Mouse (Mus musculus): ENCODE results near the gene Ptprc.

Gene Ptprc

DNA sequence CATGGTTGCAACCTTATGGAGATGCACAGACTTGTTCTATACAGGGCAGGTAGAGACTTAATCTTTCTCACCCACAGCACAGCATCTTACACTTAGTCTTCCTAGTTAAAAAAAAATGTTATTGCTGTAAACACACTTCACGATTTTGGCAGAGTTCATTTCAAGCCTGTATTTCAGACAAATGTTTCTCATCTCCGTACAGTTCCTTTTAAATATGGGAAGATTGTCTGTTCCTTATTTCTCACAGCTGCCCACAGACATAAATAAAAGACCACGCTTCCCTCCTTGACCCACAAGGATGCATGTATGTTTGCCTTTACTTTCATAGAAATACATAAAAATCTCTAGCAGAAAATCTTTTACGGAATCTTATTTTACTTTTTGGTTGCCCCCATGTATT is 22.4 kb downstream of the Ptprc start:
- DNase-seq (ENCODE audit: low read depth, low spot score): no peak

DNA sequence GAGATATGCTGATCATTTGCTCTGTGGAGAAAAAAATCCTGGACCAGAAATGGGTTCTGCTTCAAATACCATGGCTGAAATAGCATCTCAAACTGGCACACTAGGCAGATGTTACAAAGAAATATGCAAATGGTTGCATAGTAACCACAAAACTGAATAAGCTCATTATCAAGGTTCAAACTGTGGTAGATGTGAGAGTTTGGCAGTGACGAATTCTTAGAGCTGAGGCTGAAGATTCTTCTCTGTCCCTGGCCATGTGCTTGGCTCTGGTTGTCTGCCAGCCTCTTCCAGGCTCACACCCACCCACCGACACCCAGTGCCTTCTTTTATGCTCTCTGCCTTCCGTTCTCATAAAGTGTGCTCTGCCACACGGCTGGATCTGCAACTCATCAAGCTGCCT is 26.7 kb downstream of the Ptprc start:
- DNase-seq (ENCODE audit: low read depth, low spot score): no peak

DNA sequence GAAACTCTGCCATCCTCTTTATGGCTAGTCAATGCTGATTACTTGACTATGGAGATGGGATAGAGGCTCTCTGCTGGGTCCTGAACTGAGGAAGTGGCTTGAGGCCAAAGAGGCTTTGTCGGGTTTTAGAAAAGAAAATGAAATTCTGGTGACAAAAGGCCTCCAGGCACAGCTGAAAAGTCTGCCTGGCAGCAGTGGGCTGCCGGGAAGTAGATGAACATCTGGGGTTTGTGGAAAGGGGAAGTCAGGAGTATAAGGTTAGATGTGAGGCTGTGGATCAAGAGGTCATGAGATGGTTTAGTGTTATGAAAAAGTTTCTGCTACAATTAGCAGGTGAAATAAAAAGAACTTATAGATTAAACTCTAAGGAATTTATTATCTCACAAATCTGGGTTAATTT is 29.9 kb downstream of the Ptprc start:
- DNase-seq (ENCODE audit: low read depth, low spot score): no peak

DNA sequence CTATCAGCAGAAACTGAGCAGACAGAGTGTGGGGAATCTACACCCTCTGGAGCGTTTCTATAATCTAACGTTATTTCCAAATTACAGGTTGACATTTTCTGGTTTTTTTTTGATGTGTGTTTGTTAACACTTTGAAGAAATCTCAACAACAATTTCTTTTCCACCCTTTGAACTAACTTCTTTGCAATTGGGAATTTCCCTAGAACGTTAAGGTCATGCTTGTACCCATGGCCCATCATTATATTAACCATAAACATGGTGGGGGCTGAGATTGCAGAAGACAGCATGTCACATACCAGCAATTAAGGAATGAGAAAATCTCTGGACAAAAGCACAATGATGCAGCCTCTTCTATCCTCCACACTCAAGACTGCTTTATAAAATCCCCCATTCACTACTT is 30.4 kb downstream of the Ptprc start:
- no peak for DNase-seq (ENCODE audit: low read depth, low spot score)

DNA sequence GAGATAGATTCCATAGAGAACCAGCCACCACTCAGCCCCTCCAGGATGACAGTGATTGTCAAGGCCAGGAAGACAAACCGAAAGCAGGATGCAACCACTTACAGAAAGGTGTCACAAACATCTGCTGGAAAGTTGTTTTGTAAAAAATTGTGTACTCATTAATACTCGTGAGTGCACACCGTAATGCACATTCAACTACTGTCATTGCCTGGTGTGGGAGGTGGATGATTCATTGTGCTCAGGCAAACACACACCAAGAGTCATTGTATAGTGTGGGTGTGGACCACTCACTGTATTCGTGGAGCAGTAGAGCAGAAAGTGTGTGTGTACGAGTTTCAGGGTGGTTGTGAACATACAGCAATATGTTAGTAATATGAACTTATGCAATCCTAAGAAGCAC is 31.1 kb downstream of the Ptprc start:
- no peak for DNase-seq (ENCODE audit: low read depth, low spot score)

DNA sequence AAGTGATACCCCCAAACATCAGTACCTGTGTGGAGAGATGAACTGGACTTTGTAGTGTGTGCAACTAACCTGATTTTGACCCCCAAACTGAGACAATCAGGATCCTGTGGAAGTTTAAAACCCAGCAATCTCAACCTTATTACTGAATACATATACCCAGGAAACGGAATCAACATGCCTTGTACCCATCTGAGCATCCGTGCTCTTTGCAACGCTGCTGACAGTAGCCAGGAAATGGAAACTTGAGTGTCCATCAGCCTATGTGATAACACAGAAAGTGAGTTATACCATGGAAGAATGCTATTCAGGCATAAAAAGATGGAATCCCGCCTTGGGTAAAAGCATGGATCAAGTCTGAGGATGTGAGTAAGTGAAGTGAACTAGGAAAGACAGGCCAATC is 34.7 kb downstream of the Ptprc start:
- DNase-seq (ENCODE audit: low read depth, low spot score): no peak

DNA sequence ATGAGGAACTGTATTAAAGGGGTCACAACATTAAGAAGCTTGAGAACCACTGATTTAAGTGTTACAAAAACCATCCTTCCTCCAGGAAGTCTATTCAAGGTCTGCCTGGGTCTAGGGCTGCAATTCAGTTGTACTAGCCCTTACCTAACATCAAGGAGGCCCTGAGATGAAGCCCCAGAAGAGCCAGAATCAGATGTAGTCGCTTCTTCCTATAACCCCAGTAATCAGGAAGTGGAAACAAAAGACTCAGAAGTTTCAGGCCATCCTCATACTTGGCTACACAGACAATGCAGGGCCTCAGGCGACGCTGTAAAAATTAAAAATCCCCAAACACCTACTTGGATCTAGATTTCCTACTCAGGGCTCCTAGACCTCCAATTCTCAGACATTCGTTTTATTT is 37.8 kb downstream of the Ptprc start:
- DNase-seq (ENCODE audit: low read depth, low spot score): no peak

DNA sequence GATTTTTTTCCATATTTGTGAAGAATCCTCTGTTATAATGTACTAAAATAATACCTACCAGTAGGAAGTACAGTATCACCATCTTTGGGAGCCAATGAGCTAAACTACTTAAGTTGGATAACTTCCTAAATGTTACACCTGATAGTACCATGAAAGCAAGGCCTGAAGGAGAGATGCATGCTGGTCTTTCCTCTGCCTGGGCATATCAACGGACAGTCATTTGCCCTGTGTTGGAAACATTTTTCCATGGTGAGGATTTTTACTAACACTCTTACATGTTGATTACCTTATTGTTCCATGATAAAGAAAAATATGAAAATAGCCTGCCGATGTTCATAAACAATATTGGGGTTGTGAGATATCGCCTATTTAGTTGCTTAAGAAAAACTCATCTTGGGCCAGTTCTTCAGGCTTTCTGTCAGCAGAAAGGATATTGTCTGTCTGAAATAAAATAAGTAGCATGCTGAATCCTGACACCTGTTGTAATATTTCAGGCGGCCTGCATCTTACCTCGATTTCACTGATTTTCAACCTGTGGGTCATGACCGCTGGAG is 38.4 kb downstream of the Ptprc start:
- DNase-seq (ENCODE audit: low read depth, low spot score): no peak

DNA sequence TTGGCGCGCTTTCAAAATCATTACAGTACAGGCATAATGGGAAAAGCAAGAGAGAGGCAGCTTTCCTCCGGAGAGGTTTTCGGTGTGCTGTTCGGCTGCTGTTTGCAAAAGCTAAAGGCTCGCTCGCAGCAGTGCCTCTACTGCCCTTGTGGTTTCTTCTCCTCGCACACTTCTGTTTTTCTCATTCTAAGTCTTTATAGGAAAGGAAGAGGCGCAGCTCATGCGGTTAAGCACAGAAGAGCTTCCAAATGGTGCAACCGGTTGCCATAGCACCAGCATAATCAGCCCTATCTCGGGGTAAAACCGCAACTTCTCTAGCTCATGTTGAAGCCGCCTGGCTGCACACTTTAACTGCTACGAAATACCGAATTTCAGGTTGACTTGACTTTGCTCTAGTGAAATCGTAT is 39.1 kb downstream of the Ptprc start:
- DNase-seq (ENCODE audit: low read depth, low spot score): no peak

DNA sequence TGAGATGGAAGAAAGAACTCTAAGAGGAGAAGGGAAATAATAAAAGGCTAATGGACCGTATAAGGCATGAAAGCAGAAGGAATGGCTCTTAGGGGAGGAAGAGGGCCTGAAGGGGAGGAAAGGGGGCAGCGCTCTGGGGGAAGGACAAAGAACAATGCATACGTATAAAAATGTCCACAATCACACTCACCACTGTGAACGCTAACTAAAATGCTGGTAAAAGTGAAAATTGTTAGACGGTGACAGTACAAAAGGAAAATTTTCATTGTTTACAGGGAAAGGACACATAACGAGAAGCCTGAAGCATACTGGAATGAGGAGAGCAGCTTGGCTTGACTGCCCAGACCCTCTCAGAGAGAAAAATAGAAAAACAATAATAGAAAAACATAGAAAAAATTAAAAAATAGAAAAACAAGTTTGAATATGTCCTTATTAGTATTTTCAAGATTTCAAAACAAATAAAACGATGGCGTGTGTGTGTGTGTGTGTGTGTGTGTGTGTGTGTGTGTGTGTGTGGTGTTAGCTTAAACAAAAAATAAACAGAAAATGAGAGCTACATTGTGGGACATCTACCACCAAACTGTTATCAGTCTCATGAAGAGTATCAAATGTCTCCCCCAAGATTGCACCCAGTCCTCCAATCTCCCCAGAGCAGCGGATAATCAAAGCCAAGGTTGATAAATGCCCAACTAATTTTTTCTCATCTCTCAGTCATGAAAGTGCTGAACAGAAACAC is 39.7 kb downstream of the Ptprc start:
- no peak for DNase-seq (ENCODE audit: low read depth, low spot score)

DNA sequence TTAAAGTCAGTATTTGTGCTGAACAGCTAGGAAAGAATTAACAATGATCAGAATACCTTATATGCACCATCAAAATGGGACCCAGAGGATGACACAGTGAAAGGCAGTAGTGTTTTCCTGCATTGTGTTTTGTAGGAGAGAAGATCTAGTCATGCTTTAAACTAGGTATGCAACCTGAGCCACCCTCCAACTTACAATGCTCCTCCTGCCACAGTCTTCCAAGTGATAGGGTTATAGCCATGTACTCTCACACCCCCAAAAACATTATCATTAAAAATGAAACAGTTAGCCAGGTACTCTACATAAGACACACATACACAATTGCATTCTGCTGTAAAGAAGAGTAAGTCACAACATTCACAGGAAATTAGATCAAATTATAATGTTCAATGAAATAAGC is 40.4 kb downstream of the Ptprc start:
- no peak for DNase-seq (ENCODE audit: low read depth, low spot score)

DNA sequence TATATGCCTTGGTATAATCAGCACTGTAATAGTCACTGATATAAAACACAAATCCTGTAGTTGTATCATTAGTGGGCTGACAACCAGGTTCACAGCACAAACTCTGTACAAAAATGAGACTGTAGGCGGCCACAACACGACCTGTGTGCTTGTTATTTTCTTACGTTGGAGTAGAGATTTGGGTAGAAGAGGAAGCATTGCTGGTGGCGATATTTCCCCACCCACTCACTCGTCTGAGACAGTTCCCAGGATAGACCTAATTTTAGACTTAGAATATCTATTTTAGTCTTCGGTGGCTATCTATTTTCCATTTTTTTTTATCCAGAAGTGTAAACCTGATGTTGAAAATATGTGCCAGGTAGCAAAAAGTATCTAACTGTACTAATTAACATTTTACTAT is 41.2 kb downstream of the Ptprc start:
- no peak for DNase-seq (ENCODE audit: low read depth, low spot score)

DNA sequence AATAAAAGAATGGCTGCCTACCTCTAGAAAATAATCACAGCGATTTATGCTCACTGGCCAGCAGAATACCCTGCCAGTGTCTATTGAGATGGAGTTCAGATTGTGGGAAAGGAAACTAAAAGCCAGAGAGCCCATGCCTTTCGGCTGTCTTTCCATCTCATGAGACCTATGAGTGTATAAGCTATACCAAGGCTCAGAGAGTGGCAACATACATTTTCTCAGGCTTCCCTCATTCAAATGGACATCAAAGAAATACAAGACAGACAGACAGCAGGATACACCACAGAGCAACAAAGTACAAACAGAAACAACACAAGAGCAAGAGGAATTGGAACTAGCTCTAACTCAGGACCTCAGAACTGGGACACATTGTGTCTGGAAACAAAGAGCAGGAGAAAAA is 43.8 kb downstream of the Ptprc start:
- DNase-seq (ENCODE audit: low read depth, low spot score): no peak

DNA sequence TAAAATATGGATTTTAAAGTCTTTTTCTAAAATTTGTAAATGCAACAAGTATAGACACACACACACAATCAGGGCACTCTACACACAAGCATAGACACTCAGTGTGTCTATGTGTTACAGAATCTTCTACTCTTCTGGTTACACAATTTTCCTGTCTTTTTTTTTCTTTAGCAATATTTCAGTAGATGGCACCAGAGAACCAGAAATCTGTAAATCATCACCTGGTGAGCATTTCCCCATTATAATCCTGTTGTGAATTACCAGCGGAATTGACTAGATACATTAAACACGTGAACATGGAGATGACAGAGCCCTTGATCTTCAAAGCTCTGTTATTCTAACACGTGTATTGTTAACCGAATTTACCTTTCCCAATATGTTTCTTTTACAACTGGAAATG is 45.4 kb downstream of the Ptprc start:
- DNase-seq (ENCODE audit: low read depth, low spot score): no peak

DNA sequence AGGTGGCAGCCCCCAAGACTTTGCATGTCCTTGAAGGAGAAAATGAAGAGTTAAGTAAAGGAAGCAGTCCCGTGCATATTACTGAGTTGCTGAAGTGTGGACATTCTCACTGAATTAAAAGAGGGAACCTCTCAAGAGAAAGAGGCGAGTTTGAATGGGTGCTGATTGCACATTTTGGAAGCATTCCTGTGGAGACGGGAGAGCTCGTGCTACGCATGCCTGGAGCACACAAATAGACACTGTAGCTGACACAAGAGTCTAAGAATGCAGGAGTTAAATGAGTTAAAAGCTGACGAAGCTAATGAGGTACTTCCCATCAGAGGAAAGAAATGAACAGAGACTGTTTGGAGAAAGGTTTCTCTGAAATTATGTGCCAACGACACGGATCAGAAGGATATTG is 48.7 kb downstream of the Ptprc start:
- no peak for DNase-seq (ENCODE audit: low read depth, low spot score)

DNA sequence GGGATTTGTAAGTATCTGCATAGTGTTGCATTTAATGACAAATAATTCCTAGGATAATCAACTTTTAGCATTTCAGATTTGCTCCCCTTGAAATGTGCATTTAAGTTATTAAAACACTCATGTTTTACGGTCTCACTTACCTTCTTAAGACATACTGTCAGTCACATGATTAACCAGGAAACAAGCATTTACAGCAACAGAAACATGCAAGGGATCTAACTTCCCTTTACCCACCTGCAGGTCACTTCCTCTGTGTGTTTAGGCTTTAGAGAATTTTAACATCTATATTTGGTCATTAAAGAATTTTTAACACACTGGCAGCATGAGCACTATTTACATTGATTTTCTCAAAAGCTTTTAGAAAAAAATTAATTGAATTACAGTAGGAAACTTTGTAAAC is 50.2 kb downstream of the Ptprc start:
- no peak for DNase-seq (ENCODE audit: low read depth, low spot score)

DNA sequence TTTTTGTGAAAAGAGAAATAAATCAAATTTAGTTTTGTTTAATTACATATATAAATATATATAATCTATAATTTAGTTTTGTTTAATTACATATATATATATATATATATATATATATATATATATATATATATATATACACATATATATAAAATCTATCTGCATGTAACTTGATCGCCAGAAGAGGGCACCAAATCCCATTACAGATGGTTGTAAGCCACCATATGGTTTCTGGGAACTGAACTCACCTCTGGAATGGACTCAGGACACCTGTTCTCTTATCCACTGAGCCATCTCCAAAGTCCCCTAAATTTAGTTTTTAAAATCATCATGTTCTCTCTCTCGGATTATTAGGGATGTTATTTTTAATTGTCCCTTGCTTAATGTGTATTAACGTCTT is 51.6 kb downstream of the Ptprc start:
- DNase-seq (ENCODE audit: low read depth, low spot score): peak; percentile 49

DNA sequence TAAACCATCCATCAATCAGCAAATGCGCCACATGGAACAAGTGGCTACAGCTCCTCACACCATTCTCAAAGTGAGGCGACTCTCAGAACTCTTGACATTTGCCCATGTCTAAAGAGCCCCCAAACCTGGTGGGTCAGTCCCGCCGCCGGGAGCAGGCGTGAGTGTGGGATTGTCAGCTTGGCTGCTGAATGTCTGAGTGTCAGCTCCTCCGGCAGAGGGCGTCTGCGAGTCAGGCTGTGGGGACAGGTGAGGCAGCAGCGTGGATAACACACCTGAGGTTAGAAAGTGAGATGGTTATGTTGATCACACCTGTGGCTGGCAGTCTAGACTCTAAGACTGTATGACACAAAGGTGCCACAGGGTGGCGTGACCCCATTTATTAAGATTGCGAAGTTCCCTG is 55.6 kb downstream of the Ptprc start:
- DNase-seq (ENCODE audit: low read depth, low spot score): peak; percentile 33

DNA sequence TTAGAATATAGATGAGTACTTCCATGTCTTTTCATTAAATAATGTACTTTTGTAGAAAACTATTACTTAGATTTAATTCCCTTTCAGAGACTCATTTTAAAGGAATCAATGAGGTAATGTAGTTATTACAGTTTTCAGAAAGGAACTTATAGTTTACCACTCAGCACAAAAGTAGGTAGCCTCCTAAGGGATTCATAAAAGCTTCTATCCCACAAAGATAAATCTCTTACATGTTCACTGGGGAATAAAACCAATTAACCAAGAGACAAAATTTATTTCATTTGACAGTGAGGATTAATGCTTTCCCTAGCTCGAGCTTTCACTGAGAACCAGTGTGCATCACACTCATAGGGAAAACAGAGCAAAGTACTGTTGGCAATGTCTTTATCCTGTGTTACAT is 82.3 kb downstream of the Ptprc start:
- no peak for DNase-seq (ENCODE audit: low read depth, low spot score)

DNA sequence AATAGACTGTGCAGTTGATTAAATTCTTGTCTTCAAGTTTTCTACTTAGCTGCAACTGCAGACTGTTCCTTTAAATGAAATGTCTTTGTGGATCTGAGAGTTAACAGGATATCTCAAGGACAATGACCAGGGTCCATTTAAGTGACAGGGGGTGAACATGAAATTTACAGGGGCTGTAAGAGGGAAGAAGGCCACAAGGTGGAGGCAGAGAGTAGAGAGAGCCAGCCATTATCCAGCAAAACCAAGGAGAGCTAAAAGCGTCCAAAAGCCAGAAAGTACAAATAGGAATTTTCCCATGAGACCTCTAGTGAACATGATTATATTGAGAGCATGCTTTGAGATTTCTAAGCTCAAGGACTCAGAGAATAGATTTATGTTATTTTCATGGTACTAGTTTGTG is 89.7 kb downstream of the Ptprc start:
- peak; percentile 52 for DNase-seq (ENCODE audit: low read depth, low spot score)

DNA sequence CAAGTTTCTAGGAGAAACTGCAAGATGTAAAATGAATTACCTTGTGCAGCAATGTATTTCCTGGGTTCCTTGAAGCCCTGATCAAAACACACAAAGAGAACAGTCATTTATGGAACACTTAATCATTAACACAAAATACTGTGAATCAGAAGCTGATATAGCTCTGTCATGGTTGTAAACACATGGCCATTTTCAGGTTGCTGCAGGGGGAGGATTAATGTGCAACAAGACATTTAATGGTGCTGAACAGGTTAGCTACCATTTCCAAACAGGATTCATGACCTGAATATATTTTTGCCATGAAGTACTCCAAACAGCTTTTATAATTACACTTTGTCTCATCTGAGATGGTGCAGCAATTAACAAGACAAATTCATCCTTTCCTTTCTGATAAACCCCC is 91.8 kb downstream of the Ptprc start:
- DNase-seq (ENCODE audit: low read depth, low spot score): no peak

DNA sequence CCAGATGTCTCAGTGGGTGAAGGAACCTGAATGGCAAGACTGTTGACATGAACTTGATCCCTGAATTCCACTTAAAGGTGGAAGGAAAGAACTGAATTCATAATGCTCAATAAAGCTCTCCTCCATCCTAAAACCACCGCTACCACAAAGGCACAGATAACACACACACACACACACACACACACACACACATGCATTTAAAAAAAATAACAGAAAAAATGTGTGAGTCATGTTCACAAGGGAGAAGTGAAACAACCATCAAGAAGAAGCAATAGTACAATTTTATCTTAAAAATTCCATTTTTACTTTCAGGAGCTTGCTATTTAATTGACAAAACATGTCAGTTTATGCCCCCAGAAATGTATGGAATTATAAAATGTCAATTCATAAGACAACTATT is 95.2 kb downstream of the Ptprc start:
- DNase-seq (ENCODE audit: low read depth, low spot score): no peak

DNA sequence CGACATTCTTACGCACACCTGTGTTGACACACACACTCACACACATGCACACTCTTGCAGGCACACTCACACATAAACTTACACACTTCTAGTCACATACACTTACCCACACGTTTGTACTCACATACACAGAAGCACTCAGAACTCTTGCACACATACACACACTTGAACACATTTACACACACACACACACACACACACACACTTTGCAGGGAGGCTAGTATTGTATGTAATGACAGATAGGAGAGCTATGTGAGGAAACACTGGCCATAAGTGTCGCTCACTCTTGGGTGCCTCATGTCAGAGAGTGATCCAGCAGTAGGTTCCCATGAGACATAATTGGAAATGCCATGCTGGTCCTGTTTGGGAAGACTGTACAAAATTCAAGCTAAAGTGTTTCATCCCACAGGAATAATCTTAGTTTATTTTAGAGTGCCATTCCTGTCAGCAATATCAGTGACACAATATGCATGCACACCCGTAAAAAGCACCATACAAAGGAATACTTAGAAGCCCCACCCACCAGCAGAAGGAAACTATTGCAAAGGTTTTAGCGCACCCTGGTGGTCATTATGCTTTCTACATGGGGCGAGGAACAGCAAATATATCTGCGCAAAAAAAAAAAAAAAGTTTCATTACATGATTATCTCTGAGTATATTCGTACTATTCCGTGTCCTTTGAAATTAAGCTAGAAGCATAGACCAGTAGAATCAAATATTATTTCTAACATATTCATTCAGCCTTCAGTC is 131.1 kb downstream of the Ptprc start:
- peak; percentile 75 for DNase-seq (ENCODE audit: low read depth, low spot score)

Measured in ZHBTc4 (cell line).